Mouse (Mus musculus): ENCODE results near the gene Srrm3. TPM values are rescaled to one million over a fixed set of nuclear protein-coding genes. Genes with fewer than 3 reads are reported as not detected.

Srrm3 gene
- polyA plus RNA-seq, 1 experiment from 2014 or later: 0.32 TPM

- WGBS: 10% methylated on average over 5 of the region's 5 CpGs
- peak overlapping the region; percentile 38 for H3K4me2 ChIP-seq
- no peak for ATAC-seq (ENCODE audit: insufficient number of reproducible peaks, low FRiP score, low TSS enrichment, low read depth)
- H3K4me3 ChIP-seq: peak overlapping the region; percentile 28
- no peaks in the 10 kb centered on the region for H3K27me3 ChIP-seq
- H3K4me1 ChIP-seq: peaks cover 9% of the 10 kb centered on the region
- H3K36me3 ChIP-seq: peaks cover 25% of the 10 kb centered on the region
- H3K9me3 ChIP-seq: no peaks in the 10 kb centered on the region
- H3K9ac ChIP-seq: no peak overlapping the region
- no peak overlapping the region for H3K27ac ChIP-seq
Observed at GRCm38 (mm10) chr5:135794859-135795181, 11.9 kb upstream of the Srrm3 start.

GRCm38 (mm10) chr5:135799746-135800145 lies 6.9 kb upstream of the Srrm3 start:
- ATAC-seq (ENCODE audit: insufficient number of reproducible peaks, low FRiP score, low TSS enrichment, low read depth): no peak
- Histone ChIP-seq H3K9me3 (no peaks in the 10 kb centered on the region), H3K4me2 (no peak overlapping the region), H3K4me3 (no peak overlapping the region), H3K27ac (no peak overlapping the region), H3K4me1 (peaks cover 13% of the 10 kb centered on the region), H3K27me3 (0 out of 2 replicates have a peak, but pooled peaks cover 4% of the 10 kb centered on the region), H3K36me3 (no peaks in the 10 kb centered on the region), H3K9ac (no peak overlapping the region)
- WGBS: 44% methylated on average over 4 of the region's 4 CpGs

GRCm38 (mm10) chr5:135800927-135801326 lies 5.8 kb upstream of the Srrm3 start:
- Histone ChIP-seq H3K4me2 (no peak overlapping the region), H3K4me3 (no peak overlapping the region), H3K36me3 (no peaks in the 10 kb centered on the region), H3K27me3 (0 out of 2 replicates have a peak, but pooled peaks cover 4% of the 10 kb centered on the region), H3K27ac (no peak overlapping the region), H3K9me3 (no peaks in the 10 kb centered on the region), H3K9ac (0 out of 2 replicates have a peak overlapping the region, but pooled peaks have one; percentile 27), H3K4me1 (peaks cover 11% of the 10 kb centered on the region)
- 0 out of 2 replicates have a peak, but pooled peaks have one; percentile 58 for ATAC-seq (ENCODE audit: insufficient number of reproducible peaks, low FRiP score, low TSS enrichment, low read depth)
- under 1% methylated on average over 6 of the region's 6 CpGs for WGBS

- no peak overlapping the region for H3K9ac ChIP-seq
- no peak overlapping the region for H3K27ac ChIP-seq
- H3K9me3 ChIP-seq: no peaks in the 10 kb centered on the region
- H3K36me3 ChIP-seq: no peaks in the 10 kb centered on the region
- no peak for ATAC-seq (ENCODE audit: insufficient number of reproducible peaks, low FRiP score, low TSS enrichment, low read depth)
- H3K4me3 ChIP-seq: no peak overlapping the region
- H3K4me1 ChIP-seq: peaks cover 14% of the 10 kb centered on the region
- H3K27me3 ChIP-seq: 0 out of 2 replicates have a peak, but pooled peaks cover 4% of the 10 kb centered on the region
- no peak overlapping the region for H3K4me2 ChIP-seq
- 93% methylated on average over 8 of the region's 8 CpGs for WGBS
Observed at GRCm38 (mm10) chr5:135802641-135803040, 4.0 kb upstream of the Srrm3 start.

- Histone ChIP-seq H3K4me2 (no peak overlapping the region), H3K9ac (no peak overlapping the region), H3K27me3 (0 out of 2 replicates have a peak, but pooled peaks cover 4% of the 10 kb centered on the region), H3K36me3 (no peaks in the 10 kb centered on the region), H3K4me1 (peaks cover 14% of the 10 kb centered on the region), H3K4me3 (no peak overlapping the region), H3K27ac (no peak overlapping the region), H3K9me3 (no peaks in the 10 kb centered on the region)
- 49% methylated on average over 4 of the region's 4 CpGs for WGBS
- ATAC-seq (ENCODE audit: insufficient number of reproducible peaks, low FRiP score, low TSS enrichment, low read depth): no peak
Observed at GRCm38 (mm10) chr5:135803135-135803534, 3.6 kb upstream of the Srrm3 start.

- Histone ChIP-seq H3K9ac (no peak overlapping the region), H3K27me3 (0 out of 2 replicates have a peak, but pooled peaks cover 4% of the 10 kb centered on the region), H3K36me3 (no peaks in the 10 kb centered on the region), H3K4me2 (no peak overlapping the region), H3K4me1 (peaks cover 14% of the 10 kb centered on the region), H3K4me3 (no peak overlapping the region), H3K27ac (no peak overlapping the region), H3K9me3 (no peaks in the 10 kb centered on the region)
- 79% methylated on average over 4 of the region's 4 CpGs for WGBS
- ATAC-seq (ENCODE audit: insufficient number of reproducible peaks, low FRiP score, low TSS enrichment, low read depth): no peak
Observed at GRCm38 (mm10) chr5:135803676-135804075, 3.0 kb upstream of the Srrm3 start.

GRCm38 (mm10) chr5:135804735-135805134 lies 2.0 kb upstream of the Srrm3 start:
- Histone ChIP-seq H3K36me3 (no peaks in the 10 kb centered on the region), H3K9me3 (no peaks in the 10 kb centered on the region), H3K4me3 (no peak overlapping the region), H3K9ac (no peak overlapping the region), H3K27ac (no peak overlapping the region), H3K4me1 (peaks cover 14% of the 10 kb centered on the region), H3K27me3 (0 out of 2 replicates have a peak, but pooled peaks cover 4% of the 10 kb centered on the region), H3K4me2 (no peak overlapping the region)
- WGBS: 59% methylated on average over 2 of the region's 2 CpGs
- no peak for ATAC-seq (ENCODE audit: insufficient number of reproducible peaks, low FRiP score, low TSS enrichment, low read depth)

- no peak overlapping the region for H3K4me2 ChIP-seq
- peaks cover 3% of the 10 kb centered on the region for H3K4me1 ChIP-seq
- ATAC-seq (ENCODE audit: insufficient number of reproducible peaks, low FRiP score, low TSS enrichment, low read depth): no peak
- no peak overlapping the region for H3K9ac ChIP-seq
- H3K9me3 ChIP-seq: no peaks in the 10 kb centered on the region
- H3K4me3 ChIP-seq: no peak overlapping the region
- 0 out of 2 replicates have a peak, but pooled peaks cover 4% of the 10 kb centered on the region for H3K27me3 ChIP-seq
- WGBS: 46% methylated on average over 3 of the region's 3 CpGs
- no peaks in the 10 kb centered on the region for H3K36me3 ChIP-seq
- H3K27ac ChIP-seq: no peak overlapping the region
Observed at GRCm38 (mm10) chr5:135807263-135807637, 560 bp downstream of the Srrm3 start.

GRCm38 (mm10) chr5:135812991-135813390 lies 6.3 kb downstream of the Srrm3 start:
- 62% methylated on average over 5 of the region's 5 CpGs for WGBS
- H3K27ac ChIP-seq: no peak overlapping the region
- no peak for ATAC-seq (ENCODE audit: insufficient number of reproducible peaks, low FRiP score, low TSS enrichment, low read depth)

GRCm38 (mm10) chr5:135818491-135818890 lies 11.8 kb downstream of the Srrm3 start:
- Histone ChIP-seq H3K4me2 (no peak overlapping the region), H3K4me3 (no peak overlapping the region)

More at GRCm38 (mm10) chr5:135812991-135813390, 6.3 kb downstream of the Srrm3 start:
- Histone ChIP-seq H3K36me3 (no peaks in the 10 kb centered on the region), H3K27me3 (peaks cover 8% of the 10 kb centered on the region; the same call in 1 of the 2 replicates), H3K4me1 (no peaks in the 10 kb centered on the region), H3K9me3 (no peaks in the 10 kb centered on the region), H3K4me2 (no peak overlapping the region), H3K9ac (no peak overlapping the region), H3K4me3 (no peak overlapping the region)

GRCm38 (mm10) chr5:135822316-135822944 lies 15.7 kb downstream of the Srrm3 start:
- peaks cover 8% of the 10 kb centered on the region for H3K27me3 ChIP-seq
- no peak overlapping the region for H3K4me2 ChIP-seq
- ATAC-seq (ENCODE audit: insufficient number of reproducible peaks, low FRiP score, low TSS enrichment, low read depth): no peak
- 16% methylated on average over 7 of the region's 7 CpGs for WGBS
- H3K9me3 ChIP-seq: no peaks in the 10 kb centered on the region
- H3K36me3 ChIP-seq: no peaks in the 10 kb centered on the region
- H3K4me1 ChIP-seq: no peaks in the 10 kb centered on the region
- H3K4me3 ChIP-seq: no peak overlapping the region
- H3K9ac ChIP-seq: no peak overlapping the region
- H3K27ac ChIP-seq: no peak overlapping the region

More at GRCm38 (mm10) chr5:135818491-135818890, 11.8 kb downstream of the Srrm3 start:
- Histone ChIP-seq H3K36me3 (no peaks in the 10 kb centered on the region), H3K27me3 (peaks cover 15% of the 10 kb centered on the region), H3K27ac (no peak overlapping the region), H3K4me1 (no peaks in the 10 kb centered on the region), H3K9me3 (no peaks in the 10 kb centered on the region), H3K9ac (no peak overlapping the region)
- ATAC-seq (ENCODE audit: insufficient number of reproducible peaks, low FRiP score, low TSS enrichment, low read depth): no peak
- WGBS: 39% methylated on average over 7 of the region's 7 CpGs

- Histone ChIP-seq H3K36me3 (no peaks in the 10 kb centered on the region), H3K9me3 (no peaks in the 10 kb centered on the region), H3K9ac (no peak overlapping the region), H3K27me3 (no peaks in the 10 kb centered on the region), H3K4me2 (no peak overlapping the region), H3K4me3 (no peak overlapping the region), H3K27ac (no peak overlapping the region), H3K4me1 (no peaks in the 10 kb centered on the region)
- ATAC-seq (ENCODE audit: insufficient number of reproducible peaks, low FRiP score, low TSS enrichment, low read depth): no peak
- WGBS: 37% methylated on average over 3 of the region's 3 CpGs
Observed at GRCm38 (mm10) chr5:135824517-135824916, 17.8 kb downstream of the Srrm3 start.

Measured in limb, embryonic 15.5 days (tissue).